Mouse (Mus musculus) myocyte (in vitro differentiated cells): Measurements from ENCODE around the gene Gm10570. TPM values are rescaled to one million over a fixed set of nuclear protein-coding genes. Genes with fewer than 3 reads are reported as not detected.

Experiments
- H3K27me3 ChIP-seq: one replicate; pipeline ENCODE4 v1.6.1; 2011; ENCODE audit not compliant: control insufficient read depth, insufficient read depth, insufficient read length
- H3K36me3 ChIP-seq: one replicate; pipeline ENCODE4 v1.6.1; 2011; ENCODE audit not compliant: control insufficient read depth, insufficient read depth
- H3K4me2 ChIP-seq: one replicate; pipeline ENCODE4 v1.6.1; 2011; ENCODE audit warnings: low read depth, control low read depth
- H3K4me3 ChIP-seq: one replicate; pipeline ENCODE4 v1.5.1; 2011; ENCODE audit warnings: mild to moderate bottlenecking, control low read depth, moderate library complexity
- H3K79me2 ChIP-seq: one replicate; pipeline ENCODE4 v1.6.1; 2011; ENCODE audit not compliant: control insufficient read depth, insufficient read depth
- H3ac ChIP-seq: one replicate; pipeline ENCODE4 v1.6.1; 2011; ENCODE audit not compliant: control insufficient read depth, insufficient read length
- CEBPB ChIP-seq: IDR thresholded peaks from 2 replicates; pipeline ENCODE4 v1.6.1; 2011; ENCODE audit warnings: mild to moderate bottlenecking, moderate library complexity; ENCODE audit not compliant: poor library complexity, insufficient read depth, severe bottlenecking
- E2F4 ChIP-seq: IDR thresholded peaks from one replicate; pipeline ENCODE4 v1.6.1; 2011; ENCODE audit warnings: mild to moderate bottlenecking, control low read depth, moderate library complexity; ENCODE audit not compliant: insufficient read depth
- MAX ChIP-seq: IDR thresholded peaks from one replicate; pipeline ENCODE4 v1.6.1; 2011; ENCODE audit warnings: low read depth, mild to moderate bottlenecking, control low read depth
- MYOD1 ChIP-seq, 3 experiments: IDR thresholded peaks; one replicate each; pipeline ENCODE4 v1.6.1; 2011; ENCODE audit warnings: control low read depth in 2 of 3, low read depth in 2 of 3, mild to moderate bottlenecking in 2 of 3, moderate library complexity in 1 of 3; ENCODE audit not compliant: insufficient read length in 2 of 3, control insufficient read depth in 1 of 3
- MYOG ChIP-seq, 3 experiments: IDR thresholded peaks; one replicate each; pipeline ENCODE4 v1.6.1; 2011; ENCODE audit warnings: control low read depth in 2 of 3, low read depth in 2 of 3, mild to moderate bottlenecking in 2 of 3; ENCODE audit not compliant: insufficient read length in 2 of 3, control insufficient read depth in 1 of 3, insufficient read depth in 1 of 3
- POLR2A ChIP-seq: IDR thresholded peaks from one replicate; pipeline ENCODE4 v1.6.1; 2011; ENCODE audit warnings: low read depth, mild to moderate bottlenecking, control low read depth, moderate library complexity; ENCODE audit not compliant: insufficient read length
- POLR2AphosphoS2 ChIP-seq: IDR thresholded peaks from one replicate; pipeline ENCODE4 v1.6.1; 2011; ENCODE audit warnings: low read depth, control low read depth; ENCODE audit not compliant: insufficient read length
- REST ChIP-seq: IDR thresholded peaks from one replicate; pipeline ENCODE4 v1.6.1; 2011; ENCODE audit warnings: mild to moderate bottlenecking, control low read depth, moderate library complexity; ENCODE audit not compliant: insufficient read depth, insufficient read length
- SRF ChIP-seq: IDR thresholded peaks from one replicate; pipeline ENCODE4 v1.6.1; 2011; ENCODE audit warnings: low read depth; ENCODE audit not compliant: control insufficient read depth, insufficient read length
- TCF12 ChIP-seq: IDR thresholded peaks from one replicate; pipeline ENCODE4 v1.6.1; 2011; ENCODE audit warnings: mild to moderate bottlenecking, control low read depth; ENCODE audit not compliant: poor library complexity, insufficient read depth, severe bottlenecking
- TCF3 ChIP-seq: IDR thresholded peaks from one replicate; pipeline ENCODE4 v1.6.1; 2011; ENCODE audit warnings: low read depth, control low read depth; ENCODE audit not compliant: insufficient read length
- USF1 ChIP-seq: IDR thresholded peaks from one replicate; pipeline ENCODE4 v1.6.1; 2011; ENCODE audit warnings: low read depth, mild to moderate bottlenecking, control low read depth, moderate library complexity
- polyA plus RNA-seq: library from polyadenylated mRNA; unstranded; fragments of >200 nt; fragmentation: generic; extraction: Trizol; gene quantifications from one replicate; pipeline ENCODE4 v1.2.1, GENCODE M21; 2012; ENCODE audit warnings: missing spikeins

The Gm10570 gene
- polyA plus RNA-seq, 1 experiment, result 0.24 TPM

GRCm38 (mm10) chr4:130349666-130350065 lies 41.2 kb upstream of the Gm10570 start:
- Histone ChIP-seq H3K27me3 (no peaks in the 10 kb centered on the region), H3K36me3 (peaks cover 16% of the 10 kb centered on the region), H3K79me2 (no peaks in the 10 kb centered on the region), H3K4me3 (no peak overlapping the region), H3ac (no peak overlapping the region), H3K4me2 (no peak overlapping the region)
- TF ChIP-seq POLR2A (no peak), MYOG (IDR thresholded peaks at IDR 0.05; ENCODE audit: control insufficient read depth in 1 of 3, insufficient read depth in 1 of 3, insufficient read length in 2 of 3, low read depth in 2 of 3) (no peak), TCF12 (no peak), MAX (no peak), SRF (no peak), REST (no peak), MYOD1 (IDR thresholded peaks at IDR 0.05; ENCODE audit: control insufficient read depth in 1 of 3, insufficient read length in 2 of 3, low read depth in 2 of 3) (no peak)

GRCm38 (mm10) chr4:130341691-130342090 lies 33.2 kb upstream of the Gm10570 start:
- Histone ChIP-seq H3K79me2 (no peaks in the 10 kb centered on the region), H3ac (no peak overlapping the region), H3K4me3 (no peak overlapping the region), H3K36me3 (no peaks in the 10 kb centered on the region), H3K4me2 (no peak overlapping the region), H3K27me3 (no peaks in the 10 kb centered on the region)
- TF ChIP-seq MAX (no peak), MYOG (IDR thresholded peaks at IDR 0.05; ENCODE audit: control insufficient read depth in 1 of 3, insufficient read depth in 1 of 3, insufficient read length in 2 of 3, low read depth in 2 of 3) (no peak), USF1 (no peak), POLR2A (no peak), REST (no peak), TCF3 (no peak), POLR2AphosphoS2 (no peak), CEBPB (no peak), SRF (no peak), MYOD1 (IDR thresholded peaks at IDR 0.05; ENCODE audit: control insufficient read depth in 1 of 3, insufficient read length in 2 of 3, low read depth in 2 of 3) (no peak), E2F4 (no peak), TCF12 (no peak)

- H3K4me2 ChIP-seq, result no peak overlapping the region
- H3ac ChIP-seq, result no peak overlapping the region
- no peaks in the 10 kb centered on the region for H3K79me2 ChIP-seq
- H3K4me3 ChIP-seq, result no peak overlapping the region
- H3K36me3 ChIP-seq, result peaks cover 3% of the 10 kb centered on the region
- no peaks in the 10 kb centered on the region for H3K27me3 ChIP-seq
- TF ChIP-seq E2F4 (no peak), SRF (no peak), POLR2AphosphoS2 (no peak), TCF12 (no peak), MYOD1 (IDR thresholded peaks at IDR 0.05; ENCODE audit: control insufficient read depth in 1 of 3, insufficient read length in 2 of 3, low read depth in 2 of 3) (no peak), REST (no peak)
Observed at GRCm38 (mm10) chr4:130335867-130336266, 27.4 kb upstream of the Gm10570 start.

- Histone ChIP-seq H3ac (no peak overlapping the region), H3K4me3 (no peak overlapping the region), H3K79me2 (no peaks in the 10 kb centered on the region), H3K36me3 (peaks cover 10% of the 10 kb centered on the region), H3K4me2 (no peak overlapping the region), H3K27me3 (no peaks in the 10 kb centered on the region)
- TF ChIP-seq REST (no peak), E2F4 (no peak), MYOG (IDR thresholded peaks at IDR 0.05; ENCODE audit: control insufficient read depth in 1 of 3, insufficient read depth in 1 of 3, insufficient read length in 2 of 3, low read depth in 2 of 3) (no peak), POLR2AphosphoS2 (no peak), MYOD1 (IDR thresholded peaks at IDR 0.05; ENCODE audit: control insufficient read depth in 1 of 3, insufficient read length in 2 of 3, low read depth in 2 of 3) (no peak), MAX (no peak), TCF3 (no peak), TCF12 (no peak), CEBPB (no peak), POLR2A (no peak), SRF (no peak), USF1 (no peak)
Observed at GRCm38 (mm10) chr4:130327366-130327765, 18.9 kb upstream of the Gm10570 start.

- TF ChIP-seq TCF12 (no peak), POLR2AphosphoS2 (no peak), USF1 (no peak), TCF3 (no peak), CEBPB (no peak), SRF (no peak), REST (no peak), POLR2A (no peak), MYOD1 (IDR thresholded peaks at IDR 0.05; ENCODE audit: control insufficient read depth in 1 of 3, insufficient read length in 2 of 3, low read depth in 2 of 3) (no peak), MAX (no peak), MYOG (IDR thresholded peaks at IDR 0.05; ENCODE audit: control insufficient read depth in 1 of 3, insufficient read depth in 1 of 3, insufficient read length in 2 of 3, low read depth in 2 of 3) (no peak), E2F4 (no peak)
- Histone ChIP-seq H3K36me3 (peaks cover 3% of the 10 kb centered on the region), H3ac (no peak overlapping the region), H3K79me2 (no peaks in the 10 kb centered on the region), H3K4me3 (no peak overlapping the region), H3K4me2 (no peak overlapping the region), H3K27me3 (no peaks in the 10 kb centered on the region)
Observed at GRCm38 (mm10) chr4:130325446-130325845, 17.0 kb upstream of the Gm10570 start.
